Mouse (Mus musculus) olfactory bulb, adult 2 months (tissue): ENCODE results near the gene Ms4a18. TPM values are rescaled to one million over a fixed set of nuclear protein-coding genes. Genes with fewer than 3 reads are reported as not detected.

Experiments used
- H3K27ac ChIP-seq: fragments of 200-500 bp; 2 replicates; pipeline ENCODE4 v1.5.1; 2012; ENCODE audit warnings: low read depth, low read length; ENCODE audit not compliant: insufficient read depth
- H3K4me1 ChIP-seq: fragments of 200-500 bp; 2 replicates; pipeline ENCODE4 v1.6.1; 2012; ENCODE audit warnings: low read length; ENCODE audit not compliant: control insufficient read depth, insufficient read depth
- H3K4me3 ChIP-seq: fragments of 200-500 bp; 2 replicates; pipeline ENCODE4 v1.5.1; 2012; ENCODE audit warnings: mild to moderate bottlenecking, low read depth, low read length, moderate library complexity; ENCODE audit not compliant: insufficient read depth
- CTCF ChIP-seq: fragments of 200-500 bp; IDR thresholded peaks from 2 replicates; pipeline ENCODE4 v1.5.1; 2012; ENCODE audit warnings: low read depth, mild to moderate bottlenecking, low read length, moderate library complexity; ENCODE audit not compliant: insufficient read depth
- POLR2A ChIP-seq: fragments of 200-500 bp; IDR thresholded peaks from 2 replicates; pipeline ENCODE4 v1.6.1; 2012; ENCODE audit warnings: mild to moderate bottlenecking, low read depth, low read length, moderate library complexity; ENCODE audit not compliant: insufficient read depth
- WGBS: fragments of 180-500 bp; shearing (Covaris S2); methylation state at CpG from one replicate; pipeline ENCODE4 v1.1.7; 2018; 5-methylcytosine and 5-hydroxymethylcytosine counted together
- polyA plus RNA-seq: library from polyadenylated mRNA; stranded (reverse); fragments of >200 nt; gene quantifications from 2 replicates; pipeline ENCODE4 v1.2.4, GENCODE M21; 2012; ENCODE audit warnings: low replicate concordance; ENCODE audit not compliant: missing spikeins, insufficient read depth, insufficient read length

Gene Ms4a18
- polyA plus RNA-seq, 1 experiment, result not detected

DNA sequence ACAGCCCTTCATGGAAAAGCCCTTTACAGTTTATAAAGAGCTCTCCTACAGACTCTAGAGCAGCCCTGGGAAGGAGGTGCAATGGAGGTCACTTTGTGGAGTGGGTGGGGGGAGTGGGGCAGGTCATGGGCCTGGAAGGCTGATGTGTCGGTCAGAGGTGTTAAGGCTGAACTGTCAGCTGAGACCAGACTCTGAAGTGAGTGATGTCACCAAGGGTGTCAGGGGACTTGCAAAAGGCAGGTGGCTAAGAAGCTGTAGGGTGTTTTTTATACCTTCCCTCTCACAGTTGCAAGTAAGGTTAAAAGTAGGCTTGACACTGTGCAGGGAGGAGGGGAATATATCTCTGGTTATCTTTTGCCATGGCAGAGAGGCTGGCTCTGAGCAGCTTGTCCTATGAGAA is 27.1 kb downstream of the Ms4a18 start:
- no peak for TF ChIP-seq CTCF
- WGBS, result 57% methylated on average over 1 of the region's 1 CpGs

DNA sequence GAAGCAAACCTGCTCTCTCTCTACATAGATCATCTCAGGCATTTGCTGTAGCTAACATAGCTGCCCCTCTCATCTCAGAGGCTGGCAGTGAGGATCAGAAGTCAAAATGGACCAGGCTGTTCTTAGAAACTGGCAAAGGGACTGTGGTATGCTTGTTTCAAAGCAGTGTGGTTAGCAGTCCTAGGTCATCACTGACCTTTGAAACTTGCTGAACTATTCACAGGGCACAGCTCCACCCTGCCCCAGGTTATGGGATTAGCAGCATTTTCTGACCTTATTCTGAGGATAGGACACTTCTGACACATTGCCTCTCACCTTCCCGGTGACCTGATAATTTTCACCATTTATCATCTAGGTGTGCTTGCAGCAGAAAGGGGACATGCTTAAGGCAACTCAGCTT is 29.3 kb downstream of the Ms4a18 start:
- Histone ChIP-seq H3K4me3 (no peak overlapping the region), H3K27ac (no peak overlapping the region), H3K4me1 (peaks cover 8% of the 10 kb centered on the region)
- TF ChIP-seq POLR2A (no peak), CTCF (no peak)
- 91% methylated on average over 1 of the region's 1 CpGs for WGBS

More for the DNA sequence above, 27.1 kb downstream of the Ms4a18 start:
- Histone ChIP-seq H3K4me1 (peaks cover 8% of the 10 kb centered on the region), H3K4me3 (no peak overlapping the region), H3K27ac (no peak overlapping the region)

DNA sequence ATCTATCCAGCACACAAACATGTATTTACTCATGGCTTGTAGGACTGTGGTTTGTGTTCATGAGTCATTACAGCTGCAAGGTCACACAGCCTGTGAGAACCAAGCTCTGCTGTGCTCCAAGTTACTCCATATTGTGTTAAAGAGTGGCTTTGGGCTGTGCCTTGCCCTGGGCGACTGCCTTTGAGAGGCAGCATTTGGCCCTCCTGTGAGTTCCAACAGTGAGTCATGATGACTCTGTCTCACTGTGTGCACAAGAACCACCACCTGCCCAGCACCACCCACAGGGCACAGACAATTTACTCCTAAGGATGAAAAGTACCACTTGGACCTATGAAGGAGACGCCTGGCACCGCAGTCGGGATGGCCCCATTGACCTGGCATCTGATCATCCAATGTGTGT is 31.9 kb downstream of the Ms4a18 start:
- 66% methylated on average over 4 of the region's 4 CpGs for WGBS
- TF ChIP-seq POLR2A (no peak), CTCF (no peak)
- no peak overlapping the region for H3K4me3 ChIP-seq

DNA sequence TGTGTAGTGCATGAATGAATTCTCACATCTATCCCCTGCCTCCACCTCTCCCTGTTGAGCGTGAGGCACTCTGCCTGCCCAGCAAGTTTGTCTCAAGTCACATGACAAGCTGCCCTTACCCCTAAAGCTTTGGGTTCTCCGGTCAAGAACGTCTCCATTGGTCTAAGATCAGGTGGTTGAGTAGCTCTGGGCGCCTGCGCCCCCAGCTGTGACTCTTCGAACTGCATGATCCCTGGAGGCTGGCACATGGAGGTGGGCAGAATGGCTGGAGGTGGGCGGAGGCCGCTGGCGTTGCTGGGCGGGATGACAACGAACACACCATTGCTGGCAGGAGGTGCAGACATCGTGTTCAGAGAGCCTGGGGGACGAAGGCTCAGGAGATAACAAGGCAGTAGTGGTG is 33.3 kb downstream of the Ms4a18 start:
- Histone ChIP-seq H3K27ac (no peak overlapping the region), H3K4me3 (no peak overlapping the region), H3K4me1 (peaks cover 7% of the 10 kb centered on the region; the same call in 1 of the 2 replicates)
- WGBS, result 85% methylated on average over 13 of the region's 13 CpGs
- TF ChIP-seq CTCF, result no peak
- no peak for TF ChIP-seq POLR2A

More for the DNA sequence above, 31.9 kb downstream of the Ms4a18 start:
- no peak overlapping the region for H3K27ac ChIP-seq
- peaks cover 9% of the 10 kb centered on the region; the same call in 1 of the 2 replicates for H3K4me1 ChIP-seq

DNA sequence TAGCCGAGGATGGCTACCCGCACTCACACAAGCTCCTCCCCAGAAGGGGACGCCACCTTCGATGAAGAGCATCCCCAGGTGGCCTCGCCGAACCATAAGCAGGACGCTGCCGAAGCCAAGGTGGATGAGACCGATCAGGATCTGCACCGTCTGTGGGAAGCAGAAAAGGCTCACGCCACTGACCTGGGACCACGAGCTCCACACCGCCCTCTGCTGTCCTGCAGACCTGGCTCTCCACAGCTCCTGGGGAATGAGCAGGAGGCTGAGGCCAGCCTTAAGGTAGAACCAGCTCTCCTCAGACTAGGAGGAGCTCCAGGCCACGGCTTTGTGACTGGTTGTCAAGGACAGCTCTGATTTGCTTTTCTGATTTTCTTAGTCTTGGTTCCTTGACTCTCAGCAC is 34.7 kb downstream of the Ms4a18 start:
- Histone ChIP-seq H3K4me1 (peaks cover 7% of the 10 kb centered on the region; the same call in 1 of the 2 replicates), H3K27ac (no peak overlapping the region), H3K4me3 (no peak overlapping the region)
- no peak for TF ChIP-seq POLR2A
- no peak for TF ChIP-seq CTCF
- 26% methylated on average over 14 of the region's 14 CpGs for WGBS

DNA sequence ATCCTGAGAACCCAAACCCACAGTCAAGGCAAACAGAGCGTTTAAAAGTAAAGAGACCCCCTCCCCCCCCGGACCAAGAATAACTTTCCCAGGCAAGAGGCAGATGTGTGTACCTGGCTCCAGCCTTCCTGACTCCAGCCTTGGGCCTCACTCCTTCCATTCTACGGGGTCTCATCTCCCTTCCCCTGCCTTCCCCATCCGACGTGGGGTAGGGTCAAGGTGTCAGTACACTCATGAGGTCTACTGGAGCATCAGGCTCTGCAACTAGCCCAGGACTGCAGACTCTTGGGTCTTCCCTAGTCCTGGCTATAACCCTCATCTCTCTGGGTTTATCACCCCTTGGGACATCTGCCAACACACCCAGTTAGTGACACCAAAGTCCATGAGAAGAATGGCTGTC is 37.6 kb downstream of the Ms4a18 start:
- Histone ChIP-seq H3K4me1 (peaks cover 3% of the 10 kb centered on the region; the same call in 1 of the 2 replicates), H3K4me3 (no peak overlapping the region), H3K27ac (no peak overlapping the region)
- 83% methylated on average over 5 of the region's 5 CpGs for WGBS
- TF ChIP-seq POLR2A, result no peak
- no peak for TF ChIP-seq CTCF

DNA sequence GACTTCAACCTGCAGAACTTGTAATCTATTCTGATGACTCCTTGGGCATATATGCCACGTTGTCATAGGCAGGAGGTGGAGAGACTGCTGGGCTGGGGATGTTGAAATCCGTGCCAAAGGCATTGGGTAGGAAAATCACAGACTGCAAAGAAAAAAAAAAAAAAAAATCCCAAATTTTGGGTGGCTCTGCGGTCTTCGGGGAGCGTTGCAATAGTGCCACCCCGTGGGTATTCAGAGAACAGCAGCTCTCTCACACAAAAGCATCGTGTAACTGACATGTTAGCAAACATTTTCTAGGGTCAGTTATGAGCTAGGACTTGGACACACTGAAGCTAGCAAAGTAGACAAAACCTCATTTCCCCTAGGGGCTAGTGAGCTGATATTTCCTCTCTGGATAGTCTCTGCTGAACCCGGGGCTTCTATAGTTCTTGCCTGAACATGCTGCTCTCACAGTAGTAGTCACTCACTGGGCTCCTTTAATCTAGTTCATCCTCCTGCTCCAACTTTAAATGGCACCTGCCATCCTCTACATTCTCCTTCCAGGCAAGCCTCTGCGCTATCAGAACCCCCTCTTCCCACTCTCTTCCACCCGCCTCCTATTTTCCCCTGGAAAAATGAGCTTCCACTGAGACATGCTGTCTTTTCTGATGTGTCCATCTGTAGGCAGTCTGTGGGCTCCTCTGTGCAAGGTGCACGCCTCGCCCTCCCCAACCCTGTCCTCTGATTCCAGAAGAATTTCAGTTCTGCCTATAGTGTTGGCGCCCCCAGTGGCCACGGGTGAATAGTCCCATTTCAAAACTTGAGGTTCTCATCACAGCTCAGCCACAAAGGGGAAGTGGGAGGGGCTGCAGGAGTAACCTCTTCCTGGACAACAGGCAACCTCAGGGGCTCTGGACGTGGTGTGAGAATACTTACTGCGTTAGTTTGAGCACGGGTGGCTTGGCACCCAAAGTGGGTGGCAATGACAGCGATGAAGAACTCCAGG is 38.4 kb downstream of the Ms4a18 start:
- TF ChIP-seq POLR2A, result no peak
- peak; percentile 72 for TF ChIP-seq CTCF
- 11% methylated on average over 18 of the region's 18 CpGs for WGBS
- no peak overlapping the region for H3K4me3 ChIP-seq
- H3K27ac ChIP-seq, result no peak overlapping the region
- peaks cover 3% of the 10 kb centered on the region; the same call in 1 of the 2 replicates for H3K4me1 ChIP-seq

DNA sequence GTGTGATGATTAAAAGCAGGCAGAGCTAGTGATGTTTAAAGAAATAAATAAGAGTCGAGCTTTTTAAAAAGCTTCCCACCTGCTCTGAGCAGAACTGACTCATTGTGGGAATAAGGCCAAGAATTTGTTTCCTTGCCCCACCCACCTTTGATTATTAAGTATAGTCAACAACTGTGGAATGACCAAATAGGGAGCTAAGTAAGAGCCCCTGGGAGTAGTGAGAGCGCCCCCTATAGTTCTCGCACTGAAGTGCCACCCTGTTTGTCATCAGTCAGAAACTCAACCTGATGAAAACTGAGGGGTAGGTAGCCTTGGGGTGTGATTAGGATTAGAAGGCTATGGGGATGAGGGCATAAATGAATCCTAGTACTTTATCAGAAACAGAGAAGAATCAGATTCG is 41.5 kb downstream of the Ms4a18 start:
- TF ChIP-seq CTCF (no peak), POLR2A (no peak)
- no peak overlapping the region for H3K27ac ChIP-seq
- 42% methylated on average over 4 of the region's 4 CpGs for WGBS
- no peaks in the 10 kb centered on the region for H3K4me1 ChIP-seq
- no peak overlapping the region for H3K4me3 ChIP-seq

DNA sequence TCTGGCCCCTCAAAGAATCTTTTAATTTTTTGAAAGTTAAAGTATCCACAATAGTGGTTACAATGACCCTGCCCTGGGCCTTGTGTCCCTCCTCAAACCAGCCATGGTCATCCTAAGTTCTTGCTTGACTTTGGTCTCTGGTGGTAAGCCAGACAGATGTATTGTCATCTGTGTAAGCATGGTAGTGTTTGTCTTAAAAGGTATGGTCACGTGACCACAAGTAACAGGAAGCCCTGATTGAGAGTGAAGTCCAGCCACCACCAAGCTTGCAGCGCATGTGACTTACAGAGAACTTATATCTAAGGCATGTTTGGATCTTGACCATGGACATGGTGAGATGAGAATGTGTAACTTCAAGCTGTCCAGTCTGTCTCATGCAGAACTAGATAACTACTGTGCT is 42.6 kb downstream of the Ms4a18 start:
- TF ChIP-seq POLR2A, result no peak
- TF ChIP-seq CTCF, result no peak
- Histone ChIP-seq H3K4me3 (no peak overlapping the region), H3K27ac (no peak overlapping the region), H3K4me1 (no peaks in the 10 kb centered on the region)
- WGBS, result 88% methylated on average over 2 of the region's 2 CpGs
